Mouse (Mus musculus) midbrain, embryonic 10.5 days (tissue): ENCODE results near the gene Sirt2. TPM values are rescaled to one million over a fixed set of nuclear protein-coding genes. Genes with fewer than 3 reads are reported as not detected.

Experiments
- DNase-seq: peaks from one replicate; pipeline ENCODE4 v3.0.0-alpha.2; 2017; ENCODE audit warnings: low spot score
- H3K27ac ChIP-seq: fragments of 300-500 bp; sonication (generic); replicated peaks from 2 replicates; pipeline ENCODE4 v1.5.1; 2016; ENCODE audit warnings: mild to moderate bottlenecking
- H3K27me3 ChIP-seq: fragments of 300-500 bp; sonication (generic); 2 replicates; pipeline ENCODE4 v1.6.1; 2016; ENCODE audit warnings: low read depth, mild to moderate bottlenecking; ENCODE audit not compliant: poor library complexity, severe bottlenecking
- H3K36me3 ChIP-seq: fragments of 300-500 bp; sonication (generic); 2 replicates; pipeline ENCODE4 v1.6.1; 2016; ENCODE audit warnings: mild to moderate bottlenecking, moderate library complexity
- H3K4me1 ChIP-seq: fragments of 300-500 bp; sonication (generic); 2 replicates; pipeline ENCODE4 v1.6.1; 2016
- H3K4me3 ChIP-seq: fragments of 300-500 bp; sonication (generic); 2 replicates; pipeline ENCODE4 v1.5.1; 2016; ENCODE audit warnings: mild to moderate bottlenecking, moderate library complexity
- H3K9me3 ChIP-seq: fragments of 300-500 bp; sonication (generic); replicated peaks from 2 replicates; pipeline ENCODE4 v1.6.1; 2016; ENCODE audit warnings: mild to moderate bottlenecking
- WGBS: fragments of 180-500 bp; shearing (Covaris S2); methylation state at CpG from one replicate; pipeline ENCODE4 v1.1.7; 2016; 5-methylcytosine and 5-hydroxymethylcytosine counted together
- polyA plus RNA-seq: library from polyadenylated mRNA; unstranded; fragments of >200 nt; fragmentation: Nextera tagmentation; extraction: Ambion mirVana; gene quantifications from 2 replicates; pipeline ENCODE4 v1.2.1, GENCODE M21; 2016

The Sirt2 gene
- polyA plus RNA-seq, 1 experiment from 2014 or later, result 62.7 TPM

DNA sequence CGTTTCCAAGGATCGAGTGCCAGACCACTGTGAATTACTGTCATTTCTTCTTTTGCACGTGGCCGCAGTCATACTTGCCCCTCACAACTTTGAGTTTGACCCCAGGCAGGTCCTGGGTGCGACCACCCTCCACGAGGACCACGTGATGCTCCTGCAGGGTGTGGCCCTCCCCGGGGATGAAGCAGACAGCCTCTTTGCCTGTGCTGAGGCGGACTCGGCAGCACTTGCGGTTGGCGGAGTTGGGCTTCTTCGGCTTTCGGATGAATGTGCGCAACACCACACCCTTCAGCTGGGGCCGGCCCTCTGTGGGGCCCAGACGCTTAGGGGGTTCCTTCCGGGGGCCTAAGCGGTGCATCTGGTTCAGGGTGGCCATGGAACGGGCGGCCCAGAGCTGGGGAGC is 26.7 kb upstream of the Sirt2 start:
- no peak overlapping the region for H3K27ac ChIP-seq
- peak overlapping the region; percentile 14; the same call in 1 of the 2 replicates for H3K4me3 ChIP-seq
- H3K9me3 ChIP-seq, result no peaks in the 10 kb centered on the region
- H3K4me1 ChIP-seq, result peaks cover 19% of the 10 kb centered on the region
- WGBS, result 95% methylated on average over 21 of the region's 21 CpGs
- peaks cover 55% of the 10 kb centered on the region for H3K36me3 ChIP-seq
- no peaks in the 10 kb centered on the region for H3K27me3 ChIP-seq
- DNase-seq, result no peak

- Histone ChIP-seq H3K27me3 (no peaks in the 10 kb centered on the region), H3K4me1 (peaks cover 19% of the 10 kb centered on the region), H3K27ac (peak overlapping the region; percentile 93), H3K4me3 (peak overlapping the region; percentile 81), H3K36me3 (peaks cover 62% of the 10 kb centered on the region), H3K9me3 (no peaks in the 10 kb centered on the region)
- 46% methylated on average over 9 of the region's 9 CpGs for WGBS
- no peak for DNase-seq
These were observed 25.6 kb upstream of the Sirt2 start for GRCm38 (mm10) chr7:28740949-28741348.

DNA sequence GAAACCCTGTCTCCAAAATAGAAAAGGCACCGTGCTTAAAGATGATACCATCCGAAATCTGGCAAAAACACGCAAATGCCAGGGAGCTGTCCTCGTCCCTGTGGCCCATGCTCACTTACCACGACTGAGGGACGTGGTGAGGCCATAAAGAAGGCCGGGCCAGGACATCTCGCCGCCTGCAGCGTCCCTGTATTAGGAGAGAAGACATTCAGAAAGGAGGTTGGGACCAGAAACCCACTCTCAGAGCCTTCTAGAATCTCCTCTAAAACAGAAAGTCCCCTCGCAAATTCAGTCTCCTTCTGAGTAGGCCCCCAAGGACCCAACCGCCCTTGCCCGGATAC is 25.2 kb upstream of the Sirt2 start:
- H3K4me3 ChIP-seq, result peak overlapping the region; percentile 81
- H3K27me3 ChIP-seq, result no peaks in the 10 kb centered on the region
- peaks cover 62% of the 10 kb centered on the region for H3K36me3 ChIP-seq
- H3K9me3 ChIP-seq, result no peaks in the 10 kb centered on the region
- DNase-seq, result no peak
- H3K4me1 ChIP-seq, result peaks cover 19% of the 10 kb centered on the region
- 2% methylated on average over 13 of the region's 13 CpGs for WGBS
- peak overlapping the region; percentile 93 for H3K27ac ChIP-seq

- H3K27ac ChIP-seq, result peak within 1 kb of the TSS; percentile 93
- peaks cover 19% of the 10 kb centered on the region for H3K4me1 ChIP-seq
- no peaks in the 10 kb centered on the region for H3K9me3 ChIP-seq
- DNase-seq, result peak; percentile 96
- no peaks in the 10 kb centered on the region for H3K27me3 ChIP-seq
- H3K4me3 ChIP-seq, result peak within 1 kb of the TSS; percentile 81
- under 1% methylated on average over 39 of the region's 39 CpGs for WGBS
- peaks cover 62% of the 10 kb centered on the region for H3K36me3 ChIP-seq
These were observed 24.7 kb upstream of the Sirt2 start, which contains the start of the genes Mrps12 and Sars2 for GRCm38 (mm10) chr7:28741709-28742438. Gene Mrps12, minus strand, starts transcription at chr7:28741820. Gene Sars2, plus strand, starts transcription at chr7:28741992.

DNA sequence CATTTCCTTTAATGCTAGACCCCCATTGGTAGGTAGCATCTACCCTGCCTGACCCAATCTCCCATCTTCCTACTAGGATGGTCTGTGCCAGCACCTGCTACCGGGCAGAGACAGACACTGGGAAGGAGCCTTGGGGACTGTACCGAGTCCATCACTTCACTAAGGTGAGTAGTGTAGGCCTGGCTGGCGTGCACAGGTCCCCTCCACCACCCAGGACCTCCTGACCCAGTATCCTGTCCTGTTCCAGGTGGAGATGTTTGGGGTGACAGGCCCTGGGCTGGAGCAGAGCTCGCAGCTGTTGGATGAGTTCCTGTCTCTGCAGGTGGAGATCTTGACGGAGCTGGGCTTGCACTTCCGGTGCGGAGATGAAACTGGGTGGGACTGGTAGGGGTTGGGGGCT is 16.6 kb upstream of the Sirt2 start:
- WGBS, result 93% methylated on average over 7 of the region's 7 CpGs
- no peaks in the 10 kb centered on the region for H3K4me1 ChIP-seq
- H3K4me3 ChIP-seq, result no peak overlapping the region
- DNase-seq, result no peak
- H3K27me3 ChIP-seq, result no peaks in the 10 kb centered on the region
- H3K27ac ChIP-seq, result no peak overlapping the region
- peaks cover 85% of the 10 kb centered on the region for H3K36me3 ChIP-seq
- H3K9me3 ChIP-seq, result no peaks in the 10 kb centered on the region

DNA sequence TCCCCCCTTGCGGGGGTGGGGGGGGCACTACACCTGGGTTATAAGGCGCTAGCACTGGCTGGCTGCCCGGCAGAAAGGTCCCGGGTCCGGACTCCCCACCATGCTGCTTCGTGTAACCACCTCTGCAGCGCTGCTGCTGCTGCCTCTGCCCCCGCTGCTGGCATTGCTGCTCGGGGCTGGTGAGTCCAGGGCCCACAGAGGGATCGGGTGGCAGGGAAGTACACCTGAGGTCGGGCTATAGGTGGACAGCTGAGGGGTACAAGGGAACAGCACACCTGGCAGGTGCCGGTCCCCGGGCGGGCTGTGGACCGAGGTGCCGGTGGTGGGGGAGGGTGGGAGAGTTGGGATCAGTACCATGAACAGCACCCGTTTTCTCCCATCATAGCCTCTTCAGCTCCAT is 10.5 kb upstream of the Sirt2 start, which contains the start of gene Ccer2:
TSS of gene Ccer2 (plus strand) at position 96 of the 400 bp plus-strand sequence.
- Histone ChIP-seq H3K4me1 (peaks cover 11% of the 10 kb centered on the region), H3K9me3 (no peaks in the 10 kb centered on the region), H3K27me3 (peaks cover 25% of the 10 kb centered on the region), H3K27ac (no peak within 1 kb of the TSS), H3K36me3 (peaks cover 66% of the 10 kb centered on the region), H3K4me3 (peak within 1 kb of the TSS; percentile 12)
- DNase-seq, result no peak
- 4% methylated on average over 17 of the region's 17 CpGs for WGBS

GRCm38 (mm10) chr7:28758623-28759022 is 7.9 kb upstream of the Sirt2 start:
- no peak overlapping the region for H3K4me3 ChIP-seq
- H3K9me3 ChIP-seq, result no peaks in the 10 kb centered on the region
- WGBS, result 82% methylated on average over 13 of the region's 13 CpGs
- peaks cover 11% of the 10 kb centered on the region for H3K4me1 ChIP-seq
- H3K27ac ChIP-seq, result no peak overlapping the region
- peaks cover 25% of the 10 kb centered on the region for H3K27me3 ChIP-seq
- peaks cover 57% of the 10 kb centered on the region for H3K36me3 ChIP-seq
- DNase-seq, result no peak

DNA sequence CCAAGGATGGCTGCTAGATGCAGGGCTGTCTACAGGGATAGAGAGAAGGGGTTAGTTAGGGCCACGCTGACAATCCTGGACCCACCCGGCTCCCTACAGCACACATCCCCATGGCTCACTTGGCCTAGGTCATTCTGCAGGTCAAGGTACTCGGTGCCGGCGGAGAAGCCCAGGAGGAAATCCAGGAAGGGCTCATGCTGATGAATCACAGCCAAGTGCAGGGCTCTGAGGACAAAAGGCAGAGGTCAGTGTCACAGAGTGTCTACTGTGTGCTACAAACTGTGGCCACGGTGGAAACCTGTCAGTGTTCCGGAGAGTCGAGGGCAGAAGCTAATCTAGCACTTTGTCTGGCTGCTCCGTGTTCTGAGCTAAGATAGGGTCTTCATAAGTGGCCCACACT is 4.6 kb upstream of the Sirt2 start:
- Histone ChIP-seq H3K27ac (no peak overlapping the region), H3K27me3 (peaks cover 6% of the 10 kb centered on the region), H3K4me3 (no peak overlapping the region), H3K4me1 (peaks cover 15% of the 10 kb centered on the region), H3K9me3 (no peaks in the 10 kb centered on the region), H3K36me3 (peaks cover 48% of the 10 kb centered on the region)
- no peak for DNase-seq
- 95% methylated on average over 9 of the region's 9 CpGs for WGBS

- Histone ChIP-seq H3K36me3 (peaks cover 24% of the 10 kb centered on the region), H3K27me3 (no peaks in the 10 kb centered on the region), H3K27ac (no peak overlapping the region), H3K4me3 (peak overlapping the region; percentile 84), H3K4me1 (peaks cover 35% of the 10 kb centered on the region), H3K9me3 (no peaks in the 10 kb centered on the region)
- 88% methylated on average over 6 of the region's 6 CpGs for WGBS
- DNase-seq, result no peak
These were observed 1.3 kb upstream of the Sirt2 start for GRCm38 (mm10) chr7:28765211-28765610.

- Histone ChIP-seq H3K9me3 (no peaks in the 10 kb centered on the region), H3K4me1 (peaks cover 35% of the 10 kb centered on the region), H3K4me3 (peak overlapping the region; percentile 84), H3K36me3 (peaks cover 11% of the 10 kb centered on the region), H3K27me3 (no peaks in the 10 kb centered on the region), H3K27ac (peak overlapping the region; percentile 84)
- DNase-seq, result no peak
- WGBS, result 4% methylated on average over 14 of the region's 14 CpGs
These were observed 375 bp downstream of the Sirt2 start for GRCm38 (mm10) chr7:28766910-28767309.

DNA sequence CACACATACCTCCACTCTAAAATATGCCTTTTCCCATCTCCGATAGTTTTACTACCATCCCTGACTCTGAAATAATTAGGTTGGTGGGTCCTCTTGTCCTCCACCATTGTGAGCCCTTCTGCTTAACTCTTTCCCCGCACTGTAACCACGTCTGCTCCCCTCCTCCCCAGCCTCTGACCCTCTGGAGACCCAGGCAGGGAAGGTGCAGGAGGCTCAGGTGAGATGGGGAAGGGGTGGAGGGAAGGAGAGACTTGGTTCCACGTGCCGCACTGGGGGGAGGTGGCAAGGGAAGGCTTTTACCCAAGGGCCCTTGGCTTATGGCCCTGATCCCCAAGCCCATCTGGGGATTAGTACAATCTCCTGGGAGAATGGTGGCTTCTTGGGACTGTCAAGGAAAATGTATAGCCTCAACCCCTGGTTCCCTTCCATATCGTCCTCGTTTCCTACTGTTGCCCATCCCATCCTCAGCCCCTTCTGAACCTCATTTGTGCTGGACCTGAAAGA is 979 bp downstream of the Sirt2 start, which contains the start of gene Nfkbib:
TSS of gene Nfkbib (minus strand) at position 51 of the 504 bp plus-strand sequence.
- Histone ChIP-seq H3K4me3 (peak within 1 kb of the TSS; percentile 84), H3K4me1 (peaks cover 35% of the 10 kb centered on the region), H3K36me3 (peaks cover 14% of the 10 kb centered on the region), H3K9me3 (no peaks in the 10 kb centered on the region), H3K27me3 (no peaks in the 10 kb centered on the region), H3K27ac (peak within 1 kb of the TSS; percentile 84)
- WGBS, result 70% methylated on average over 7 of the region's 7 CpGs
- no peak for DNase-seq

DNA sequence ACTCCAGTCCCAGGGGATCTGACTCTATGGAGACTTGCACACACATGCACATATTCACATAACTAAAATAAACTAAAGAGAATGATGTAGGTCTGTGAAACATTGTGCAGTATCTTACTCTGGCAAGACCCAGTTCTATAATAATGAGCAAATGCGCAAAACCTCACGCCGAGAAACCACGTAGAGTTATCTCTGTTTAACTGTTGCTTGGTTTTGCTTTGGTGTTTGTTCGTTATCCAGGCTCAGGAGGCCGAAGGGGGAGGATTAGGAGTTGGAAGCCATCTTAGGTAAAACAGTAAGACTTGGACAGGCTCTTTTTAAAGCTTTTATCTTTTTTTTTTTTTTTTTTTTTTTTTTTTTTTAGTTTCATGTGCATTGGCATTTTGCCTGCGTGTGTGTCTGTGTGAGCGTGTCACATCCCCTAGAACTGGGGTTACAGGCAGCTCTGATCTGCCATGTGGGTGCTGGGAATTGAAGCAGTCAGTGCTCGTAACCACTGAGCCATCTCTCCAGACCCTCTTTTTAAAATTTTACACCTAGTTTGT is 3.0 kb downstream of the Sirt2 start:
- no peaks in the 10 kb centered on the region for H3K9me3 ChIP-seq
- peaks cover 19% of the 10 kb centered on the region for H3K36me3 ChIP-seq
- 92% methylated on average over 9 of the region's 9 CpGs for WGBS
- H3K27me3 ChIP-seq, result no peaks in the 10 kb centered on the region
- no peak overlapping the region for H3K4me3 ChIP-seq
- peaks cover 43% of the 10 kb centered on the region for H3K4me1 ChIP-seq
- no peak overlapping the region for H3K27ac ChIP-seq
- DNase-seq, result no peak

- DNase-seq, result no peak
- 91% methylated on average over 3 of the region's 3 CpGs for WGBS
These were observed 3.8 kb downstream of the Sirt2 start for GRCm38 (mm10) chr7:28770309-28770708.

More at GRCm38 (mm10) chr7:28770309-28770708, 3.8 kb downstream of the Sirt2 start:
- Histone ChIP-seq H3K4me3 (no peak overlapping the region), H3K27ac (no peak overlapping the region), H3K27me3 (no peaks in the 10 kb centered on the region), H3K4me1 (peaks cover 36% of the 10 kb centered on the region), H3K36me3 (peaks cover 23% of the 10 kb centered on the region), H3K9me3 (no peaks in the 10 kb centered on the region)
